Mouse (Mus musculus) megakaryocyte, adult 5-6 weeks (primary cell): ENCODE data around the gene Zfp207. TPM values are rescaled to one million over a fixed set of nuclear protein-coding genes. Genes with fewer than 3 reads are reported as not detected.
"Not testable (repeated sequence)": the region's sequence is repeated elsewhere in the genome, so short reads cannot be mapped to it uniquely, and the experiment has no call there.

ENCODE experiments used
- ATAC-seq: 2 replicates; pipeline ENCODE4 v1.8.0; 2016; ENCODE audit warnings: mild to moderate bottlenecking, inconsistent platforms; ENCODE audit not compliant: poor library complexity, severe bottlenecking
- total RNA-seq, 2 experiments: library from RNA; stranded (forward) in 1 of 2; stranded (reverse) in 1 of 2; fragments of 153-499, 151-499 nt in 1 of 2; fragments of 221-1000, 200-1000 nt in 1 of 2; gene quantifications; 2 replicates each; pipeline versions ENCODE4 v1.2.3 to v1.2.4; 2015 to 2017

The Zfp207 gene
- total RNA-seq, 2 experiments from 2014 or later = 194 to 350 TPM

- not testable (repeated sequence) for ATAC-seq
Measured at GRCm38 (mm10) chr11:80407878-80408277, 24.8 kb downstream of the Zfp207 start.

GRCm38 (mm10) chr11:80410377-80410776 is 27.3 kb downstream of the Zfp207 start:
- ATAC-seq = no peak

DNA sequence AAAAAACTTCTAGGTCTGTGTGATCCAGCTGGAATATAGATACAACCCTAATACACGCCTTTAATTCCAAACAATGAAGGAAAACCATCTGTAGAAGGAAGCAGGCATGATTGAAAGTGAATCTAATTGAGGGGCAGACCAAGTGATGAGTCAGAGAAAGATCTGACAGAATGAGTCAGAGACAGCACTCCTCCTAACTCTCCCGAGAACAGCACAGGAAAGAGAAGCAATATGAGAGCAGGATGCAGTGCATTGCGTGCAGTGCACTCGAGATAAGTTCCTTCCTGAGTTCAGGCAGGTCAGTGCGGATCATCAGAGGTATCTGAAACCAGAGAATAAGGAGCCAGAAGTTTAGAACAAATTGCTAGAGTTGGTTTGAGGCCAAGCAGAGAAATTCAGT is 34.0 kb downstream of the Zfp207 start:
- no peak for ATAC-seq

- no peak for ATAC-seq
Measured at GRCm38 (mm10) chr11:80419743-80420142, 36.7 kb downstream of the Zfp207 start.

DNA sequence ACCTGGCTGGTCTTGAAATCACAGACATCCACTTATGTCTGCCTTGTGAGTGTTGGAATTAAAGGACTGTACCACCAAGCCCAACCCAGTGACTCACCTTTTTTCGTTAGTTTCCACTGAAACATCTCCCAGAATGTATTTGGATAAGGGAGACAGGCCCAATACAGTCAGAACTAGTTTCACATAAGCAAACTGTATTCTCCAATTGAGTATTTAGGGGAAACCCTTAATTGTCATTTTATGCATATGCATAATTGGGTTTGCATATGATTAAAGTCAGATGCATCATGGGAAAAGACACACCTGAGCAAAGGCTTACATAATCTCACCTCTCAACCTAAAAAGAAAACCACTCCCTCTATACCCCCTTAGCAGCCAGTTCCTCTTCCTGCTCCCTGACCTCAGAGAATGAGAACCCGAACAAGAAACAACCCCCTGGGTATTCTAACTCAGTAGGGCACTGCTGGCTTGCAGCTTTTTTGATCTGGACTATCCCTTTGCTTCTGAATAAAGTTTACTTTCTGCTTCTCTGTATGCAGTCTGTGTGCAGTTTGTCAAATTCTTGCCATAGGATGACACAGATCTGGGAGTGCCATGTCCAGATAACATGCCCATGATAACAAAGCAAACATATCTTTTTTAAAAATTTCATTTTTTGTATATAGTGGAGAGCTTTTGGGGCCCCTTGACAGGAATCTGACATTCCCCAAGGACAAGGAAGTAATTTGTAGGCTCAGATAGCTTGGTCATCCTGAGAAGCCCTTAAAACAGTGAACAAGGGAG is 37.3 kb downstream of the Zfp207 start:
- ATAC-seq = no peak

GRCm38 (mm10) chr11:80421421-80422047 is 38.5 kb downstream of the Zfp207 start:
- ATAC-seq = no peak

GRCm38 (mm10) chr11:80424691-80425090 is 41.6 kb downstream of the Zfp207 start:
- no peak for ATAC-seq

GRCm38 (mm10) chr11:80425247-80425778 is 42.2 kb downstream of the Zfp207 start:
- ATAC-seq = no peak

GRCm38 (mm10) chr11:80426029-80426813 is 43.1 kb downstream of the Zfp207 start:
- not testable (repeated sequence) for ATAC-seq

- peak; percentile 100 for ATAC-seq
Measured at GRCm38 (mm10) chr11:80428381-80429008, 45.4 kb downstream of the Zfp207 start, which contains the start of gene Psmd11. Gene Psmd11 (plus strand): TSS chr11:80428615.

DNA sequence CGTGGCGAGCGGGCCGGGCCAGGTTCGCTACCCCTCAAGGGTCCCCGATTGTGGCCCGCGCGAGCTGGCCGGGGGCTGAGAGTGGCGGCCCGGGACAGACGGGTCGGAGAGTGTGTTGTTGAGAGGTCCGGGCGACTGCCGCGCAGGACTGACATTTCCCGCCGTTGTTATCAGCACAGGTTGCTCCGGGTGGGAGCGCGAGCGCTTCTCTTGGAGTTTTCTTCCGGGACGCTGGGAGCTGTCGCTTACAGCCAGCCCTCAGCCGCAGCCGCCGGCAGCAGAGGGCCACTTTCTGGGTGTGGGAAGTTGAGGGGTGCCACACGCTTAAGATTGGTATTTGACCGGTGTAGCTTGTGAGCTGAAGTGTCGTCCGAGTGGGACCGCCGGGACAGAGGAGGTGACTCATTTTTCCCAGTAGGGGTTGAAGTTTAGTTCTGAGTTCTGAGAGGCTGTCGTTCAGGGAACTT is 46.0 kb downstream of the Zfp207 start:
- ATAC-seq = peak; percentile 8

- ATAC-seq = no peak
Measured at GRCm38 (mm10) chr11:80429500-80430166, 46.6 kb downstream of the Zfp207 start.

DNA sequence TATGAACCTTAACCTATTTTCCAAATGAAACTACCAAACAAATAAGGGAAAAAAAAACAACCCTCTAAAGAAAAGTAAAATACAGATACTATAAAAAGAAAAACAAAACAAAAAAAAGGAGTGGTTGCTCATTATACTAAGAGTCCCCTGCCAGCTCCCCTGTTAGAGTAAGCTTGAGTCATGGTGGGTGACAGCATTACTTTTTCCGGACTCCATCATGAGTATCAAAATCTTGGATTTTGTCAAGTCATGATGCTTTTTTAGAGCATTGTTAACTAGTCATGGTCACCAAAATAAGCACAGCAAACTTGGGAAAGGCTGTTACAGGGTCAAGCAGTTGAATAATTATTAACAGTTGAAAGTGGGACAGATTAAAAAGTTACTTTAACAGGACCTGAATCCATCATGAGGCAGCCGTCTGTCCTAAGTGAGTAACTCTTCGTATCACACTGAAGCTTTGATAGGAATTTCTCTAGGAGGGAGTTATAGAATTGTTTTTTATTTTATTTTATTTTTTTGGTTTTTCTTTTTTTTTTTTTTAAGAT is 47.4 kb downstream of the Zfp207 start:
- no peak for ATAC-seq

DNA sequence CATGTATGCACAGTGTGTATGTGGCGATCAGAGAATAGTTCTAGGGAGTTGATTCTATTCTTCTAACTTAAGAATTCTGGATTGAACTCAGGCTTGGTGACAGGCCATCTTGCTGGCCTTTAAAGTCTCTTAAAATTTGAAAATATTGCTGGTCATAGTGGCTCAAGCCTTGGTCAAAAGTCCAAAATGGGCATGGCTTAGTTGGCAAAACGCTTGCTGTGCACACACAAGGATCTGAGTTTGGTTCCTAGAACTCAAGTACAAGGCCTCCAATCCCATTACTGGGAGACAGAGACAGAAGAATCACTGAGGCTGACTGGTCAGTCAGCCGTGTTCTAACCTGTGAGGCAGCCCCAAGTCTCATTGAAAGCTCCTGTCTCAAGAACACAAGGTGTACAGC is 63.8 kb downstream of the Zfp207 start:
- ATAC-seq = no peak

- no peak for ATAC-seq
Measured at GRCm38 (mm10) chr11:80449859-80450258, 66.8 kb downstream of the Zfp207 start.

GRCm38 (mm10) chr11:80452242-80452641 is 69.2 kb downstream of the Zfp207 start:
- no peak for ATAC-seq

DNA sequence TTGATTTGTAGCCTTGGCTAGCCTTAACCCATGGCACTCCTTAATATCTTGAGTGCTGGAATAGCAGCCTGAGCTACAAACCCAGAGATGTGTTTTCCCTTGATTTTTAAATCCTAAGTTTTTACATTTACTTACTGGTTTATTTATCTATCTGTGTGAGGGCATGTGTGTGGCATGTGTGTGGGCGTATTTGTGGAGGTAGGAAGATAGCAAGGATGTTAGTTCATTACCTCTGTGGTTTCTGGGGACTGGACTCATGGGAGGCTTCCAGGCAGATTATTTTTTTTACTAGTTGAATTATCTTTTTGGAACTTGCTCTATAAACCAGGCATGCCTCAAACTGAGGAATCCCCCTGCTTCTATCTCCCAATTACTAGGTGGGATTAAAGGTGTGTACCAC is 70.1 kb downstream of the Zfp207 start:
- no peak for ATAC-seq
